Mouse (Mus musculus) bone marrow, adult 2 months (tissue): ENCODE measurements around the gene Slc35e3. TPM values are rescaled to one million over a fixed set of nuclear protein-coding genes. Genes with fewer than 3 reads are reported as not detected.
A peak's percentile ranks its signal among the peaks of the same experiment; 100 is the strongest.
"Not testable (repeated sequence)": the region's sequence is repeated elsewhere in the genome, so short reads cannot be mapped to it uniquely, and the experiment has no call there.

Experiments
- H3K27ac ChIP-seq: fragments of 200-500 bp; 2 replicates; pipeline ENCODE4 v1.5.1; 2012; ENCODE audit warnings: low read depth, mild to moderate bottlenecking, control low read depth, inconsistent platforms, low read length; ENCODE audit not compliant: control insufficient read depth, poor library complexity, insufficient read depth
- H3K4me1 ChIP-seq: fragments of 200-500 bp; 2 replicates; pipeline ENCODE4 v1.6.1; 2011; ENCODE audit warnings: low read length; ENCODE audit not compliant: control insufficient read depth, insufficient read depth
- H3K4me3 ChIP-seq: fragments of 200-500 bp; replicated peaks from 2 replicates; pipeline ENCODE3; 2011; ENCODE audit warnings: mild to moderate bottlenecking, low read depth, low read length, control low read depth; ENCODE audit not compliant: control insufficient read depth
- CTCF ChIP-seq: fragments of 200-500 bp; IDR thresholded peaks from 2 replicates; pipeline ENCODE4 v1.5.1; 2011; ENCODE audit warnings: low read length, control low read depth; ENCODE audit not compliant: control insufficient read depth, insufficient read depth
- POLR2A ChIP-seq: fragments of 200-500 bp; IDR thresholded peaks from 2 replicates; pipeline ENCODE4 v1.6.1; 2011; ENCODE audit warnings: low read depth, mild to moderate bottlenecking, control low read depth, low read length, borderline replicate concordance; ENCODE audit not compliant: control insufficient read depth
- WGBS: fragments of 180-500 bp; shearing (Covaris S2); methylation state at CpG from one replicate; pipeline ENCODE4 v1.1.7; 2018; 5-methylcytosine and 5-hydroxymethylcytosine counted together
- polyA plus RNA-seq: library from polyadenylated mRNA; stranded (reverse); fragments of >200 nt; gene quantifications from 2 replicates; pipeline ENCODE4 v1.2.4, GENCODE M21; 2011; ENCODE audit warnings: low replicate concordance; ENCODE audit not compliant: missing spikeins, insufficient read depth, insufficient read length

Gene Slc35e3
- polyA plus RNA-seq, 1 experiment: 8.3 TPM

GRCm38 (mm10) chr10:117737075-117737474 is 9.1 kb downstream of the Slc35e3 start:
- no peak overlapping the region for H3K4me3 ChIP-seq
- no peaks in the 10 kb centered on the region for H3K4me1 ChIP-seq
- no peak for TF ChIP-seq CTCF
- TF ChIP-seq POLR2A: no peak
- 78% methylated on average over 4 of the region's 4 CpGs for WGBS
- H3K27ac ChIP-seq: no peak overlapping the region

- TF ChIP-seq POLR2A: no peak
- no peak for TF ChIP-seq CTCF
Measured at GRCm38 (mm10) chr10:117736573-117736972, 9.6 kb downstream of the Slc35e3 start.

GRCm38 (mm10) chr10:117735396-117735795 is 10.8 kb downstream of the Slc35e3 start:
- H3K4me1 ChIP-seq, H3K4me3 ChIP-seq, H3K27ac ChIP-seq: not testable (repeated sequence)
- WGBS: 88% methylated on average over 12 of the region's 12 CpGs

More at GRCm38 (mm10) chr10:117736573-117736972, 9.6 kb downstream of the Slc35e3 start:
- Histone ChIP-seq H3K27ac (no peak overlapping the region), H3K4me3 (no peak overlapping the region), H3K4me1 (no peaks in the 10 kb centered on the region; the same call in 1 of the 2 replicates)
- 85% methylated on average over 5 of the region's 5 CpGs for WGBS

GRCm38 (mm10) chr10:117734104-117734852 is 11.9 kb downstream of the Slc35e3 start:
- H3K4me3 ChIP-seq, H3K4me1 ChIP-seq, H3K27ac ChIP-seq: not testable (repeated sequence)
- WGBS: 71% methylated on average over 9 of the region's 10 CpGs

GRCm38 (mm10) chr10:117733626-117734025 is 12.5 kb downstream of the Slc35e3 start:
- H3K27ac ChIP-seq, H3K4me1 ChIP-seq, H3K4me3 ChIP-seq: not testable (repeated sequence)
- 70% methylated on average over 8 of the region's 8 CpGs for WGBS

GRCm38 (mm10) chr10:117732962-117733592 is 13.1 kb downstream of the Slc35e3 start:
- no peak for TF ChIP-seq POLR2A
- TF ChIP-seq CTCF: no peak
- Histone ChIP-seq H3K4me1 (no peaks in the 10 kb centered on the region; the same call in 1 of the 2 replicates), H3K4me3 (no peak overlapping the region), H3K27ac (no peak overlapping the region)
- 80% methylated on average over 14 of the region's 14 CpGs for WGBS

- Histone ChIP-seq H3K27ac (peak overlapping the region; percentile 40), H3K4me3 (no peak overlapping the region), H3K4me1 (no peaks in the 10 kb centered on the region; the same call in 1 of the 2 replicates)
- TF ChIP-seq POLR2A (no peak), CTCF (no peak)
- WGBS: 60% methylated on average over 5 of the region's 5 CpGs
Measured at GRCm38 (mm10) chr10:117732184-117732583, 14.0 kb downstream of the Slc35e3 start.

GRCm38 (mm10) chr10:117731244-117732101 is 14.7 kb downstream of the Slc35e3 start:
- TF ChIP-seq CTCF (peak; percentile 75), POLR2A (no peak)
- WGBS: 23% methylated on average over 15 of the region's 15 CpGs
- peak overlapping the region; percentile 40 for H3K27ac ChIP-seq
- no peaks in the 10 kb centered on the region; the same call in 1 of the 2 replicates for H3K4me1 ChIP-seq
- no peak overlapping the region for H3K4me3 ChIP-seq
